Mouse (Mus musculus) megakaryocyte, embryonic 14.5 days (primary cell): ENCODE data around the gene Spaca4.

Source experiments
- FLI1 ChIP-seq: IDR thresholded peaks from 2 replicates; pipeline ENCODE4 v1.6.1; 2012; ENCODE audit warnings: low read length, inconsistent platforms, mixed read lengths
- GATA1 ChIP-seq: IDR thresholded peaks from 3 replicates; pipeline ENCODE4 v1.6.1; 2012; ENCODE audit warnings: mixed read lengths, low read length, inconsistent platforms, borderline replicate concordance

DNA sequence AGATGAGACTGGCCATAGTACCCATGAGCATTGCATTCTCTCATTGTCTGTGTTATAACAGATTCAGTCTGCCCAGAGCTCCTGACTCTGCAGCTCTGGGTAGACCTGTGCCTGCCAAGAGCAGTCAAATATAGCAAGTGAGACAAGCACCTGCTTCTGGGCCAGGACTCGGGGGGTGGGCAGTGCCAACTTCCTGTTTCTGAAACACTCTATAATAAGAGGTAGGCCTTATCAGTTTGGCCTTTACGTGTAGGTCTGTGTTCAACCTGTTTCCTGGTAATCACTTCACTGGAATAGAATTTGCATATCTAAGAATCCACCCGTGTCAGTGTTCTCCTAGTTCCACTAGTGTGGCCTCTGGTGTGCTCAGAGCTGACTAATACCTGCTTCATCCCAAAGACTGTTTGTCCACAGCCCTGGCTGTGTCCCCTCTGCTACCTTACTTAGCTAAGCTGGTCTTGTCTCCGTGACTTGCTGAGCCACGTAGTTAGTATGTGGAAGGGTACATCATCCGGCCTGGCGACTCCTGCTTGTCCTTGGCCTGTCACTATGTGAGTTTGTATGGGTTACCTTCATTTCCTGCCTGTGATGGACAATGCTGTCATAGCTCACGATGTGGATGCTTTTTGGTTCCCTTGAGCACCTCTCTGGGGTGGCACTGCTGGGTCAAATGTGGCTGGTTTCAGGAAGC is 44.4 kb downstream of the Spaca4 start:
- TF ChIP-seq GATA1 (no peak), FLI1 (no peak)
